Mouse (Mus musculus): Measurements from ENCODE around the gene Gm3336. TPM values are rescaled to one million over a fixed set of nuclear protein-coding genes. Genes with fewer than 3 reads are reported as not detected.

The Gm3336 gene
- polyA plus RNA-seq, 1 experiment from 2014 or later = not detected

DNA sequence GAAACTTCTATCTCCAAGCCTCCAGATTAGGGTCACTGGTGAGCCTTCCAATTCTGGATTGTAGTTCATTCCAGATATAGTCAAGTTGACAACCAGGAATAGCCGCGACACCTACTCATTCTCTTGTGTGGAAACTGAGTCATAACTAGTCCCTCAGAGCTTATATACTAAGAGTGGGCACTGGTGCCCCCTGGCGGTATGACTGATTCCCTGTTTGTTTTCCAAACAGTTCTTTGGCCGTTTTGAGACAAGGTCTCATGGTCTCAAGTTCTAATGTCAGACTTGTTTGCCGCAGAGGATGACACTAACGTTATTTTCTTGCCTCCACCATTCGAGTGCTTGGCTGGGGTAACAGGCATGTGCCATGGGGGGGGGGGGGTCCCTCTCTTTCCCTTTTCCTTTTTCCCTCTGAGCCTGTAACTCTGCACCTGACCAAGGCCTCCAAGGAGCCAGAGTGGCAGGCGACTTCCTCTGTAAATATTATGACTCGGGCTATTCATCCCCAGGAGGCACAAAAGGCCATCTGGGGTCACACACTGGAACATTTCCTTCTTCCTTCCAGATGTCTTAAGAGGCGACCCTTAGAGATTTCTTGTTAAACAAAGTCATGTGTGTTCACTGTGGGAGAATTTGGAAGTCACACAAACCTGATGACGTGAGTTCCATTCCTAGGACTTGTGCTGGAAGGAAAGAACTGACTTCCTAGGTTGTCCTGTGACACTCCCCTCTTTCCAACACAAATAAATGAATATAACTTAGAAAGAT, 33.8 kb downstream of the Gm3336 start:
- no peak for ATAC-seq (ENCODE audit: insufficient number of reproducible peaks, insufficient read depth, low FRiP score, low read depth)
- Histone ChIP-seq H3K9ac (ENCODE audit: low read length) (0 out of 2 replicates have a peak overlapping the region, but pooled peaks have one; percentile 51), H3K27ac (replicated peaks in 1 of 2; ENCODE audit: control insufficient read depth in 1 of 2, insufficient read depth in 1 of 2, low read depth in 2 of 2, low read length in 2 of 2) (peak overlapping the region; percentile 69 to 70; a peak in 3 of 4 replicates), H3K4me2 (ENCODE audit: low read length) (no peak overlapping the region), H3K27me3 (ENCODE audit: control insufficient read depth, insufficient read depth, low read length) (peaks cover 34% of the 10 kb centered on the region), H3K9me3 (ENCODE audit: control insufficient read depth, low read length) (no peaks in the 10 kb centered on the region), H3K36me3 (ENCODE audit: control insufficient read depth, insufficient read depth, low read length) (peaks cover 13% of the 10 kb centered on the region), H3K4me1 (ENCODE audit: control insufficient read depth in 2 of 2, insufficient read depth in 2 of 2, low read length in 2 of 2) (peaks cover 15 to 27% of the 10 kb centered on the region in 2 experiments), H3K4me3 (ENCODE audit: control insufficient read depth in 1 of 2, insufficient read depth in 1 of 2, low read depth in 1 of 2, low read length in 2 of 2) (no peak overlapping the region)
- WGBS = 25% methylated on average over 11 of the region's 11 CpGs

DNA sequence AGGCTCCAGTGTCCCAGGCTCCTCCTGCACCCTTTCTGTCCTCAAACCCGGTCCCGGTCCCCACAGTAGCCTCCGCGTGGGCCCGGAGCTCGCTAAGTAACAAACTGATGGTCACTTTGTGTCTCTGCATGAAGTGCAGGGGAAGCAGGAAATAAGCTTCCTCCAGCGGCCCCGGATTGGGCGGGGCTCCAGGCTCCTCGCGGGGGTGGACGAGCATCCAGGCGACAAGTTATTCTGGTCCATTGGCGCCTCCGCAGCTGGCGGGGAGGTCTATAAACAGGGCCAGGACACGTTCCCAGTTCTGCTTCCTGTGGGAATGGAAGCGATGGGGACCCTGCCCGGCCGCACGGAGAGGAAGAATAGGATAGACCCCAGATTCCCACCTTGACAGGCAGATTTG, 34.8 kb downstream of the Gm3336 start:
- Histone ChIP-seq H3K27me3 (ENCODE audit: control insufficient read depth, insufficient read depth, low read length) (peaks cover 25% of the 10 kb centered on the region), H3K4me1 (ENCODE audit: control insufficient read depth in 2 of 2, insufficient read depth in 2 of 2, low read length in 2 of 2) (peaks cover 15 to 27% of the 10 kb centered on the region in 2 experiments), H3K9me3 (ENCODE audit: control insufficient read depth, low read length) (no peaks in the 10 kb centered on the region), H3K4me2 (ENCODE audit: low read length) (peak overlapping the region; percentile 97), H3K4me3 (ENCODE audit: control insufficient read depth in 1 of 2, insufficient read depth in 1 of 2, low read depth in 1 of 2, low read length in 2 of 2) (peak overlapping the region in 1 of 2 experiments; percentile 8; a peak in 2 of 4 replicates), H3K9ac (ENCODE audit: low read length) (peak overlapping the region; percentile 51; the same call in 1 of the 2 replicates), H3K36me3 (ENCODE audit: control insufficient read depth, insufficient read depth, low read length) (peaks cover 23% of the 10 kb centered on the region), H3K27ac (replicated peaks in 1 of 2; ENCODE audit: control insufficient read depth in 1 of 2, insufficient read depth in 1 of 2, low read depth in 2 of 2, low read length in 2 of 2) (peak overlapping the region; percentile 70 to 79)
- no peak for ATAC-seq (ENCODE audit: insufficient number of reproducible peaks, insufficient read depth, low FRiP score, low read depth)
- WGBS = 12% methylated on average over 21 of the region's 21 CpGs

DNA sequence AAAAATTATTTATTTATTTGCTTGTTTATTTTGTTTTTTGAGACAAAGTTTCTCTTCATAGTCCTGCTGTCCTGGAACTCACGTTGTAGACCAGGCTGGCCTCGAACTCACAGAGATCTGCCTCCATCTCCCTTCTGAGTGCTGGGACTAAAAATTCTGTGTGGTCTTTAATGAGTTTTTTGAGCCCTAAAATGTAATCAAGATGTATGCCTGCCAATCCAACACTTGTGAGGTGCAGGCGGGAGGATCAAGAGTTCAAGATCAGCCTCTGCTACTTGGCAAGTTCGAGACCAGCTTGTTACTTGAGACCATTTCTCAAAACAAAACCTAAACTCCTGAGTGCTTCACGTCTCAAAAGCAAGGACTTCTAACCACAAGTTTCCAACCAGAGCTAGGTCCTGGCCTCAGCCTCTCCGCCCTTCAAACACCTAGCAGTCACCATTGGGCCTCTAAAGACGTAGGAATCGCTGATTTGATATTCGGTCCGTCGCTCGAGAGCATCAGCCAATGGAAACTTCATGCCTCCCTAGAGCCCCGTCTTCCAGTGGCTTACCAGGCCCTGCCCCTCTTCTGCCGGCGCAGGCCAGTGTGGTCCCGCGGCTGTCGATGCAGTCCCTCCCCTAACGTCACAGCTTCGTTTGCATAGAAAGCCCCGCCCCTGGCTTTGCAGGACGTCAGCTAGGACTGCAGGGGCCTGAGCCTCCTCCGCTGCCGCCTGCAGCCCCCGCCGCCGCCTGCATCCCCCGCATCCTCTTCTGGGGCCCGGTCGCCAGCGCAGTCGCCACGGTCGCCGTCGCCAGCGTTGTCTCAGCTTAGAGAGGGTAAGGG, 35.9 kb downstream of the Gm3336 start, which contains the start of gene Rab3a:
Gene Rab3a (plus strand): TSS at position 637 of the 828 bp plus-strand sequence.
- Histone ChIP-seq H3K4me3 (ENCODE audit: control insufficient read depth in 1 of 2, insufficient read depth in 1 of 2, low read depth in 1 of 2, low read length in 2 of 2) (peak within 1 kb of the TSS; percentile 57 to 74), H3K4me2 (ENCODE audit: low read length) (peak within 1 kb of the TSS; percentile 97), H3K27ac (replicated peaks in 1 of 2; ENCODE audit: control insufficient read depth in 1 of 2, insufficient read depth in 1 of 2, low read depth in 2 of 2, low read length in 2 of 2) (peak within 1 kb of the TSS; percentile 70 to 79), H3K27me3 (ENCODE audit: control insufficient read depth, insufficient read depth, low read length) (peaks cover 14% of the 10 kb centered on the region), H3K4me1 (ENCODE audit: control insufficient read depth in 2 of 2, insufficient read depth in 2 of 2, low read length in 2 of 2) (peaks cover 15 to 32% of the 10 kb centered on the region in 2 experiments), H3K36me3 (ENCODE audit: control insufficient read depth, insufficient read depth, low read length) (peaks cover 29% of the 10 kb centered on the region), H3K9ac (ENCODE audit: low read length) (peak within 1 kb of the TSS; percentile 86), H3K9me3 (ENCODE audit: control insufficient read depth, low read length) (no peaks in the 10 kb centered on the region)
- peak; percentile 94 for ATAC-seq (ENCODE audit: insufficient number of reproducible peaks, insufficient read depth, low FRiP score, low read depth)
- WGBS = 8% methylated on average over 37 of the region's 37 CpGs

GRCm38 (mm10) chr8:70754871-70755660, 36.7 kb downstream of the Gm3336 start:
- WGBS = 13% methylated on average over 50 of the region's 50 CpGs
- Histone ChIP-seq H3K4me2 (ENCODE audit: low read length) (peak overlapping the region; percentile 97), H3K27ac (replicated peaks in 1 of 2; ENCODE audit: control insufficient read depth in 1 of 2, insufficient read depth in 1 of 2, low read depth in 2 of 2, low read length in 2 of 2) (peak overlapping the region in 1 of 2 experiments; percentile 62; a peak in 1 of 4 replicates), H3K9ac (ENCODE audit: low read length) (peak overlapping the region; percentile 86), H3K4me3 (ENCODE audit: control insufficient read depth in 1 of 2, insufficient read depth in 1 of 2, low read depth in 1 of 2, low read length in 2 of 2) (peak overlapping the region; percentile 57 to 74), H3K4me1 (ENCODE audit: control insufficient read depth in 2 of 2, insufficient read depth in 2 of 2, low read length in 2 of 2) (peaks cover 17 to 40% of the 10 kb centered on the region in 2 experiments), H3K36me3 (ENCODE audit: control insufficient read depth, insufficient read depth, low read length) (peaks cover 29% of the 10 kb centered on the region), H3K27me3 (ENCODE audit: control insufficient read depth, insufficient read depth, low read length) (peaks cover 5% of the 10 kb centered on the region), H3K9me3 (ENCODE audit: control insufficient read depth, low read length) (no peaks in the 10 kb centered on the region)
- 0 out of 2 replicates have a peak, but pooled peaks have one; percentile 9 for ATAC-seq (ENCODE audit: insufficient number of reproducible peaks, insufficient read depth, low FRiP score, low read depth)

- H3K36me3 ChIP-seq (ENCODE audit: control insufficient read depth, insufficient read depth, low read length) = peaks cover 29% of the 10 kb centered on the region
- peaks cover 18 to 44% of the 10 kb centered on the region in 2 experiments for H3K4me1 ChIP-seq (ENCODE audit: control insufficient read depth in 2 of 2, insufficient read depth in 2 of 2, low read length in 2 of 2)
- H3K9me3 ChIP-seq (ENCODE audit: control insufficient read depth, low read length) = no peaks in the 10 kb centered on the region
- WGBS = 78% methylated on average over 24 of the region's 24 CpGs
- H3K4me2 ChIP-seq (ENCODE audit: low read length) = peak overlapping the region; percentile 97
- H3K4me3 ChIP-seq (ENCODE audit: control insufficient read depth in 1 of 2, insufficient read depth in 1 of 2, low read depth in 1 of 2, low read length in 2 of 2) = peak overlapping the region in 1 of 2 experiments; percentile 74; a peak in 1 of 4 replicates
- H3K9ac ChIP-seq (ENCODE audit: low read length) = peak overlapping the region; percentile 86; the same call in 1 of the 2 replicates
- H3K27me3 ChIP-seq (ENCODE audit: control insufficient read depth, insufficient read depth, low read length) = no peaks in the 10 kb centered on the region
- ATAC-seq (ENCODE audit: insufficient number of reproducible peaks, insufficient read depth, low FRiP score, low read depth) = no peak
- no peak overlapping the region for H3K27ac ChIP-seq (replicated peaks in 1 of 2; ENCODE audit: control insufficient read depth in 1 of 2, insufficient read depth in 1 of 2, low read depth in 2 of 2, low read length in 2 of 2)
Measured at GRCm38 (mm10) chr8:70755661-70756475, 37.5 kb downstream of the Gm3336 start.

GRCm38 (mm10) chr8:70756476-70757040, 38.2 kb downstream of the Gm3336 start:
- H3K4me3 ChIP-seq (ENCODE audit: control insufficient read depth in 1 of 2, insufficient read depth in 1 of 2, low read depth in 1 of 2, low read length in 2 of 2) = no peak overlapping the region
- H3K9ac ChIP-seq (ENCODE audit: low read length) = no peak overlapping the region
- peaks cover 29% of the 10 kb centered on the region for H3K36me3 ChIP-seq (ENCODE audit: control insufficient read depth, insufficient read depth, low read length)
- no peaks in the 10 kb centered on the region for H3K9me3 ChIP-seq (ENCODE audit: control insufficient read depth, low read length)
- no peak overlapping the region for H3K4me2 ChIP-seq (ENCODE audit: low read length)
- no peaks in the 10 kb centered on the region for H3K27me3 ChIP-seq (ENCODE audit: control insufficient read depth, insufficient read depth, low read length)
- no peak overlapping the region for H3K27ac ChIP-seq (replicated peaks in 1 of 2; ENCODE audit: control insufficient read depth in 1 of 2, insufficient read depth in 1 of 2, low read depth in 2 of 2, low read length in 2 of 2)
- H3K4me1 ChIP-seq (ENCODE audit: control insufficient read depth in 2 of 2, insufficient read depth in 2 of 2, low read length in 2 of 2) = peaks cover 20 to 44% of the 10 kb centered on the region in 2 experiments
- WGBS = 92% methylated on average over 6 of the region's 6 CpGs
- no peak for ATAC-seq (ENCODE audit: insufficient number of reproducible peaks, insufficient read depth, low FRiP score, low read depth)

All from heart, embryonic 14.5 days (tissue).